Mouse (Mus musculus) MEL (cell line): ENCODE measurements around the gene Arhgap29.

Experiments used
- CHD1 ChIP-seq: IDR thresholded peaks from 2 replicates; pipeline ENCODE4 v1.6.1; 2012; ENCODE audit warnings: low read depth, mild to moderate bottlenecking, inconsistent platforms, low read length, improper control_type of control experiment
- CHD2 ChIP-seq: IDR thresholded peaks from 2 replicates; pipeline ENCODE4 v1.6.1; 2011; ENCODE audit warnings: low read length, improper control_type of control experiment
- CTCF ChIP-seq, 3 experiments: IDR thresholded peaks in 2 of 3; conservative IDR thresholded peaks in 1 of 3; 2 replicates each; pipeline ENCODE4 v1.5.1; 2011 to 2012; ENCODE audit warnings: low read length in 3 of 3, low read depth in 2 of 3, mild to moderate bottlenecking in 2 of 3, improper control_type of control experiment in 1 of 3, inconsistent platforms in 1 of 3, mixed read lengths in 1 of 3, moderate library complexity in 1 of 3; ENCODE audit not compliant: control insufficient read depth in 1 of 3, insufficient read depth in 1 of 3, poor library complexity in 1 of 3, severe bottlenecking in 1 of 3
- E2F4 ChIP-seq: IDR thresholded peaks from 2 replicates; pipeline ENCODE4 v1.6.1; 2011; ENCODE audit warnings: low read depth, low read length, improper control_type of control experiment, borderline replicate concordance
- MAX ChIP-seq: IDR thresholded peaks from 2 replicates; pipeline ENCODE4 v1.6.1; 2011; ENCODE audit warnings: low read length, improper control_type of control experiment
- MEF2A ChIP-seq: IDR thresholded peaks from 2 replicates; pipeline ENCODE4 v1.6.1; 2014; ENCODE audit warnings: low read depth, mild to moderate bottlenecking, inconsistent platforms, low read length, improper control_type of control experiment; ENCODE audit not compliant: poor library complexity, insufficient replicate concordance, severe bottlenecking; ENCODE audit errors: extremely low read depth
- MXI1 ChIP-seq: IDR thresholded peaks from 2 replicates; pipeline ENCODE4 v1.6.1; 2011; ENCODE audit warnings: mild to moderate bottlenecking, low read depth, low read length, improper control_type of control experiment
- NRF1 ChIP-seq: IDR thresholded peaks from 2 replicates; pipeline ENCODE4 v1.6.1; 2014; ENCODE audit warnings: low read depth, mild to moderate bottlenecking, inconsistent platforms, low read length, improper control_type of control experiment, moderate library complexity; ENCODE audit not compliant: poor library complexity, insufficient read depth, severe bottlenecking
- POLR2A ChIP-seq, 2 experiments: IDR thresholded peaks; 2 replicates each; pipeline ENCODE4 v1.6.1; 2011 to 2012; ENCODE audit warnings: low read length in 2 of 2, mild to moderate bottlenecking in 2 of 2, control low read depth in 1 of 2, improper control_type of control experiment in 1 of 2, low read depth in 1 of 2, moderate library complexity in 1 of 2; ENCODE audit not compliant: control insufficient read depth in 1 of 2, insufficient read depth in 1 of 2, poor library complexity in 1 of 2
- POLR2AphosphoS2 ChIP-seq: IDR thresholded peaks from 2 replicates; pipeline ENCODE4 v1.6.1; 2011; ENCODE audit warnings: low read length, improper control_type of control experiment
- SIN3A ChIP-seq: IDR thresholded peaks from 2 replicates; pipeline ENCODE4 v1.6.1; 2012; ENCODE audit warnings: low read length, improper control_type of control experiment, inconsistent platforms
- TCF12 ChIP-seq: IDR thresholded peaks from 2 replicates; pipeline ENCODE4 v1.6.1; 2014; ENCODE audit warnings: low read depth, mild to moderate bottlenecking, inconsistent platforms, low read length, improper control_type of control experiment, moderate library complexity
- ZC3H11A ChIP-seq: IDR thresholded peaks from 2 replicates; pipeline ENCODE4 v1.6.1; 2012; ENCODE audit warnings: low read depth, mild to moderate bottlenecking, inconsistent platforms, low read length, improper control_type of control experiment

DNA sequence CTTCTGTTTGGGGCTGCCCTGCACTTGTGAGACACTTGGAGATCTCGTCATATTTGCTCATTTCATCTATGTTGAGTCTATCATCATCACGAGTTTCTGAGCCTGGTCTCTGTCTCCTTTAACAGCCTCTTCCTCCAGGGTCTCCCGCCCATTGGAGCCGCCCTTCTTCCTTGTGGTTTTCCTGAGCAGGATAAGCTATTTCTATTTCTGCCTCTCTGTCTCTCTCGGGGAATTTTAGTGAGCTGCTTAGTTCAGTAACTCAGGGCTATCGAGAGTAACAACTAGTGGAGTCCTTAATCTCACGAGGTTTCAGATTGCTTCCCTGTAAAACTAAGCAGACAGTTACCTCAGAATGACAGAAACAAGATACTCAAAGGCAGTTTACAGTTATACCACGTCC, 90.8 kb downstream of the Arhgap29 start:
- TF ChIP-seq MAX (no peak), NRF1 (no peak), CTCF (IDR thresholded peaks at IDR 0.05 in 2 of 3, conservative IDR thresholded peaks at IDR 0.05 in 1 of 3; ENCODE audit: control insufficient read depth in 1 of 3, insufficient read depth in 1 of 3, low read depth in 2 of 3, low read length in 3 of 3, poor library complexity in 1 of 3, severe bottlenecking in 1 of 3) (no peak), E2F4 (no peak), CHD1 (no peak), TCF12 (no peak), POLR2A (IDR thresholded peaks at IDR 0.05; ENCODE audit: control insufficient read depth in 1 of 2, insufficient read depth in 1 of 2, low read depth in 1 of 2, low read length in 2 of 2, poor library complexity in 1 of 2) (no peak), CHD2 (no peak), MXI1 (no peak), ZC3H11A (no peak), MEF2A (no peak), POLR2AphosphoS2 (no peak), SIN3A (no peak)
